Mouse (Mus musculus) forebrain, embryonic 14.5 days (tissue): ENCODE measurements around the gene Smok3c. TPM values are rescaled to one million over a fixed set of nuclear protein-coding genes. Genes with fewer than 3 reads are reported as not detected.

Experiments
- polyA plus RNA-seq: library from polyadenylated mRNA; unstranded; fragments of >200 nt; fragmentation: Nextera tagmentation; extraction: Ambion mirVana; gene quantifications from 2 replicates; pipeline ENCODE4 v1.2.1, GENCODE M21; 2014

Smok3c gene
- polyA plus RNA-seq, 1 experiment from 2014 or later, result not detected

Other genes with a start within 250 kb of the Smok3c start
- 0.33 and 0.67 TPM in 2 replicates for gene Pilra, start 216.9 kb upstream of the Smok3c start, polyA plus RNA-seq
- gene Pilrb1, start 195.1 kb upstream of the Smok3c start, polyA plus RNA-seq, result 0.17 TPM in 1 of 2 replicates, not detected in the other
- gene Pilrb2, start 181.4 kb upstream of the Smok3c start, polyA plus RNA-seq, result not detected in 2 replicates
- not detected in 2 replicates for gene Cyp3a13, start 131.6 kb upstream of the Smok3c start, polyA plus RNA-seq
- 0.07 and 0.08 TPM in 2 replicates for gene Gjc3, start 90.1 kb upstream of the Smok3c start, polyA plus RNA-seq
- not detected in 2 replicates for gene Azgp1, start 71.7 kb upstream of the Smok3c start, polyA plus RNA-seq
- gene Smok3a, start 31.9 kb upstream of the Smok3c start, polyA plus RNA-seq, result not detected in 2 replicates
- not detected in 2 replicates for gene Smok3b, start 31.8 kb upstream of the Smok3c start, polyA plus RNA-seq
- gene Zkscan1, start 31.9 kb downstream of the Smok3c start, polyA plus RNA-seq, result 32.6 and 36.6 TPM in 2 replicates
- gene Zscan21, start 63.7 kb downstream of the Smok3c start, polyA plus RNA-seq, result 137 and 147 TPM in 2 replicates
- 21.8 and 24.3 TPM in 2 replicates for gene Zfp113, start 102.5 kb downstream of the Smok3c start, polyA plus RNA-seq
- gene Cops6, start 107.9 kb downstream of the Smok3c start, polyA plus RNA-seq, result 249 and 270 TPM in 2 replicates
- gene Ap4m1, start 118.8 kb downstream of the Smok3c start, polyA plus RNA-seq, result 16.4 and 17.0 TPM in 2 replicates
- gene Mcm7, start 119.2 kb downstream of the Smok3c start, polyA plus RNA-seq, result 176 and 181 TPM in 2 replicates
- gene Taf6, start 134.3 kb downstream of the Smok3c start, polyA plus RNA-seq, result 95.4 and 96.5 TPM in 2 replicates
- gene Cnpy4, start 134.3 kb downstream of the Smok3c start, polyA plus RNA-seq, result 36.4 and 37.1 TPM in 2 replicates
- gene Mblac1, start 141.1 kb downstream of the Smok3c start, polyA plus RNA-seq, result 11.9 and 13.1 TPM in 2 replicates
- gene Nxpe5, start 172.7 kb downstream of the Smok3c start, polyA plus RNA-seq, result not detected in 2 replicates
- gene Lamtor4, start 202.3 kb downstream of the Smok3c start, polyA plus RNA-seq, result 73.7 and 88.2 TPM in 2 replicates
- gene BC037034, start 210.8 kb downstream of the Smok3c start, polyA plus RNA-seq, result 8.9 and 9.8 TPM in 2 replicates
- 1.3 and 1.8 TPM in 2 replicates for gene Gal3st4, start 219.6 kb downstream of the Smok3c start, polyA plus RNA-seq
- gene Gm43720, start 226.8 kb downstream of the Smok3c start, polyA plus RNA-seq, result 0.09 TPM in 1 of 2 replicates, not detected in the other
- gene Gpc2, start 226.8 kb downstream of the Smok3c start, polyA plus RNA-seq, result 34.9 and 37.8 TPM in 2 replicates
- gene Stag3, start 227.0 kb downstream of the Smok3c start, polyA plus RNA-seq, result 2.3 and 4.0 TPM in 2 replicates